Mouse (Mus musculus): ENCODE data around the gene Nell2.

The Nell2 gene

DNA sequence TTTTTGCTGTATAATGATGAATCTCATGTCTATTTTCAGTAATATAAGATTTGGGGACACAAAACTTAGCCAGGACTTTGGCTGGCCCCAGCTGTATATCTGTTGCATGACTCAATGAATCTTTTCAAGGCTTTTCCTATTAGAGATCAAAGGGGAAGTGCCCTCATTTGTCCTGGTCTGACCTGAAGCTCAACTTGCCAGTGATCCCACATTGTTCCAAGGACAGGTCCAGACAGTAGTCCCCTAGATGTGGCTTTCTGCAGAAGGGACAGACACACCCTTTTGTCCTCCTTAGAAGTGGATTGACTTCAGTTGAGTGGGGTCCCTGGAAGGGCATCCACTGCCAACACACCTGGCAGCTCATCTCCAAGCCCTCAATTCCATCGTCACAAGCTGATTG, 173.6 kb downstream of the Nell2 start:
- DNase-seq (ENCODE audit: low spot score in 2 of 2) = no peak

DNA sequence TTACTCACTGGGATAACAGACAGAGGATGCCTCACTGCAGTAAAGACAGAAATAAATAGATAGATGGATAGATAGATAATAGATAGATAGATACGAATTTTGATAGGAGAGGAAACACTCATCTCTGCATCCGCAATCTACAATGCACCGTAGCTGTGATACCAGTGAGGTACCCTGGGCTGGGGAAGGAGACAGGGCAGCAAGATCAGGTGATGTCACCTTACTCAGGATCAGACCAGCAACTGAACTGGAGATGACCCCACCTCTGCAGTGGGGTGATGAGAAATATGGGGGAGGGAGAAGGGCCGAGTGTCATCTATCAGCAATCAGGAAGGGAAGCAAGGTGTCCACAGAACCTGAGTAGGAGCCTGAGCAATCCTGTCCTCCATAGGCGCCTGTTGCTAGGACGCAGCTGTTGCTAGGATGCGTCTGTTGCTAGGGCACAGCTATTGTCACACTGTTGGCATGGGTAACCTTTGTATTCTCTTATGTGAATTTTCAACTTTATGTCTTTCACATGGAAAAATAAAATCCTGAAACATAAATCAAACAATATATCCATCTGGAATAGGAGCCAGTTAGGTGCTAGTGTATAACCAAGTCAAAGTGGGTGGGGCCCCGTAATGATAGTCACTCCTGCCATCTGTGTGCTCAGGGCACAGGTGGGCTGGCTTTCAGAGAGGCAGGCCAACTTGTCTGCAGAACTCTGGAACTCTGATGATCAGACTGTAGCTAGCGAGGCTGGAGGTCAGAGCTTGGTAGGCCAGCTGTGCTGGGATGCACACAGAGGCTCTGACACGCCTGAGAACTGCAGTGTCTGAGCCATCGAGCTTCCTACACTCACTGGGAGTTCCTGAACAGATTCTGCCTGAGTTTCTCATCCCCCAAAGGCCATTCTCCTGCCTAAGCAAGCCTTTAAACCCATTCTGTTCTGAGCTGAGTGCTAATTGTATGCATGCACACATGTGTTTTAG, 193.7 kb downstream of the Nell2 start:
- DNase-seq (ENCODE audit: low spot score in 2 of 2) = peak in 1 of 2 experiments; percentile 22

DNA sequence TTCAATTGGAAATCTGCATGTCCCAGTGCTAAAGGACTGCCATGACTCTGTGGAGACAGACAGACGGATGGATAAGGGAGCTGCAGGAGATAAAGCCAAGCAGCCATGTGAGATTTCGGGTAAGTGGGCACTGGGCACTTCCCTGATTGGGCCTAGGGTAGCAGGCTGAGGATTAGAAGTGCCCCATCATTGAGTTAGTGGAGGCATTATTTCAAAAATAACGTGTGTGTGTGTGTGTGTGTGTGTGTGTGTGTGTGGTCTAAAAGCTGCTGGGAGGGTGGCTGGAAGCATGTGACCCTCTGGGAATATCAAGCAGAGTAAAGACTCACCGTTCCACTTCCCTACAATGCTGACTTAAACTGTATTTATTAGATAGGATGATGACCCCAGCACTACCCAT, 195.1 kb downstream of the Nell2 start:
- no peak for DNase-seq (ENCODE audit: low spot score in 2 of 2)

DNA sequence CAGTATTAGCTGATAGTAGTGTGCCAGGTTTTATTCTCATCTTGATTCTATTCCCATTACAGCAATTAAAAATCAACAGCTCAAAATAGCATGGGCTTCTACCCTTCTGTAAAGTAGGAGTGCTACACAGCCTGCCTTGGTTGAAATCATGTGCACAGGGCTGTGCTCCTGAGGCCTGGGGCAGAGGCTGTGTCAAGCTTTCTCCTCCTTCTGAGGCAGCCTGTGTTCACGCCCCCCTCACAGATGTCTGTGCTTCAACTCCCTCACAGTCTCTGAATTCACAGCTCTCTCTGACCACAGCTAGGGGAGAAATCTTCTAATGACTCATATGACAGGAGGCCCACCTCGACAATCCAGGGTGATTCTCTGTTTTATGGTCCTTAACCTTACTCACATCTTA, 197.4 kb downstream of the Nell2 start:
- no peak for DNase-seq (ENCODE audit: low spot score in 2 of 2)

DNA sequence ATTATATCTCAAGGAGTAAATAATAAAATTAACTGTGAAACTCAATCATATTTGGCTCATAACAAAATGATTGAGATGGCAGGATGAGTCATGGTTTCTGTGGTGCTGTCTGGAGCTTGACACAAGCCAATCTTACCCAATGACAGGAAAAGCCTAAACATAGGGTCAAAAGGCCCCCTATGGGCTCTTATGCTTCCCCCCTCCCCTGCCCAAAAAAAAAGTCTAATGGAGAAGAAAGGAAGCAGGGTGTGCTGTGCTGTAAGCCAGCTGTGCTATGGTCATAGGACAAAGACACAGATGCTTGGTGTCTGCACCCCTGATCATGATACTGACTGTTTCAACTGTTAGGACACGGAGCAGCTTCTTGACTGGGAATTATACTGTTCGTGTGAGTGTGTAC, 205.6 kb downstream of the Nell2 start:
- DNase-seq (ENCODE audit: low spot score in 2 of 2) = no peak

DNA sequence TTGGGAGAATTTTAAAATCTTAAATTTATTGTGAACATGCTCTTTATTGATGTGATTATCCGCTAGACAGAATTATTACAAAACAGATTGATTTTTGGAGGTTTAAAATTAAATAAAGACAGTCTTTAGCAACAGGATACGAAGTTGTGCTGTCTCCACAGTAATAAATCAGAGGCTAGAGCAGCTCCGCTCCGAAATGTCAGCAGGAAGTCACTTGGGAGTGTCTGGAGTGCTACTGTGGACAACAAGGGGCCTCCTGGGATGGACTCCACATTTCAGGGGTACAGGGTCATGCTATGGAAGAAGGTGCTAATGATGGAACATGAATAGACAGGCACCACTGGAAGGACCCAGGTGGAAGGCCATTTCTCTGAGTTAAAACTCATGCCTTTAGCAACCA, 211.7 kb downstream of the Nell2 start:
- DNase-seq (ENCODE audit: low spot score in 2 of 2) = no peak

DNA sequence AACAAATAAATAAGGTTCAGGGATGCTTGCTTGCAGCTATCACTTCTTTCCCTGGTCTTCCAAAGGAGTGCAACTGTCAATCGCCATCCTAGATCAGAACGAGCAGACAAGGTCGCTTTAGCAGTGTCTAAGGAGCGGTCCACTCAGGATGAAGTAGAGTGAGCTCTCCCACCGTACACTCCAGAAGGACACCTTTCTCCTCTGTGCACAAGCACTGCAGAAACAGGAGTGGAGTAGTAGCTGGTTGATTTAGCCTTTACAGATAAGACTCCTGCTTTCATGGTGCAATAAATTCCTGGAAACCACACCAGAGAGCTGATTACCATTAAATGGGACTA, 213.6 kb downstream of the Nell2 start:
- no peak for DNase-seq (ENCODE audit: low spot score in 2 of 2)

DNA sequence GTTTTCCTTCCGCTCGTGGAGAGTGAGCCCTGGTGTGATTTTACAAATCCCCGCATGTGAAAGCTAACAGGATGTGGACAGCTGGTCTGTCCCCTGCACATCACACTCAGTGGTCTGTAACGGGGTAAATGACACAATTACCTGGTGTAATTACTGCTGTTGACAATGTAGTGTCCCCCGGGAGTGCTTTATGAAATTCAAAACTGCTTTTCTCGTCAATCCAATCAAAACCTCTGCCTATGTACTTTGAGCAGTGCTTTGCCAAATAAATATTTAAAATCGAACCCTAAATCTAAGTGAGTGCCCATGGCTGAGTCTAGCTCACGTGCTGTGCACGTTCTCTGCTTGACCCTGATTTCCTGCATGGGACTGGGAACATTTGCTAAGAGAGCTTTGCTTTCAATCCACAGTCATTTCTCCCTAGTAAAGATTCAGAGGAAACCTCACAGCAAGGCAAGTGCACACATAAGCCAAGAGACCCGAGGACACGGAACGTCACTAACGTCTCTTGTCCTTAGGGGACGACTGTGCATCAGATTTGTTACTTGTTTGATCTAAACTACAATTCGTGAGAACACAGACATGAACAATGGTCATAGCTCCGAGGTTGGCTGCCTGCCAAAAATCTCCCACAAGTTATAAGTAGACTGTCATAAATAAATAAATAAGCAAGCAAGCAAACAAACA, 214.1 kb downstream of the Nell2 start:
- no peak for DNase-seq (ENCODE audit: low spot score in 2 of 2)

DNA sequence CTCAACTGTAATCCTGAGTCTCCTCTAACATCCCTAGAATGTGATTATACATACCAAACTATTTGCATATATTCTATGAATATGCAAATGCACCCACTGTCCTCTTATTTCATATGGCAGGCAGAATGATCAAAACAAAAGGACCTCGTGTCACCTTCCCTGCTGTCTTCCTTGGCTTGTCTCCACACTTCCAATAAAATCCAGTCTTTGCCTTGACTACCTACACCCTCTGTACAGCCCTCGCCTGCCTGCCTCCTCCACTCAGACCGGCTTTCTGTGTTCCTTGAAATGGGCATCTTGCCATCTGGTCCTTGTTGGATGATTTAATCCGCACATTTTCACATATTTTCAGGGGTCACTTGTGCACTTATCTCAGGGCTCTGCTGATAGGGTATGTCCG, 215.1 kb downstream of the Nell2 start:
- no peak for DNase-seq (ENCODE audit: low spot score in 2 of 2)

DNA sequence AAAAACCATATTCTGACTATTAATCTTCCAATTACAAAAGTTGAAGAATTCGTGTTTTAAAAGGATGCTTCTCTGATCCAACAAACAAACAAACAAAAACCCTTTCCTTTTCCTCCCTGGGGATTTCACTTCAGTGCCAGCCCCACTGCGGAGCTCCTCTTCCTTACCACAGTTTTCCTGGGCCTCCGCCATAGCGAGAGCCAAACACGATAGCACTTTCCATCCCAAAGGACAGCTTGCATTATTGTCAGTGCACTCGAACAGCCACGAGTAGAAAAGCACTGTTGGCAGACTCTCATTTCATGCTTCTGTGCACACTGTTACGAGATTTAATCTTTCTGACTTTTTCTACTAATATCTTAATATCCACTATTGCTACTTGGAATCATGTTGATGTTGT, 224.3 kb downstream of the Nell2 start:
- no peak for DNase-seq (ENCODE audit: low spot score in 2 of 2)

DNA sequence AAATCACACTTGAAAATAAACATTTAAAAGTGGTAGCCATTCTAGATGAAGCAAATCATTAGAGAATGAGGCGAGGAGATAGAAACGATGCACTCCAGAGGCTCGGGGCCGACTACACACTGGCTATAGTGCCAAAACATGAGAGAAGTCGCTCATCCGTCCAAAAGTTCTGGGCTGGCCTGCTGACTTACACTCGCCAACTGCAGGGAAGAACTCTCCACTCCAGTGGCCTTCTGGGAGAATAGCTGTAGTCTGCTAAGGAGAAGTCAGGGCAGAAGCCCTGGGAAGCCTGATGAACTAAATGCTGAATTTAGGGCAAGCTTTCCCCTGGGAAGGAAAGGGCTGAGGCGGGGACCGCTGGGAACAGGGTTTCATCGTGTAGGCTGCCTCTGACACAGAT, 231.8 kb downstream of the Nell2 start:
- peak in 1 of 2 experiments; percentile 1 for DNase-seq (ENCODE audit: low spot score in 2 of 2)

DNA sequence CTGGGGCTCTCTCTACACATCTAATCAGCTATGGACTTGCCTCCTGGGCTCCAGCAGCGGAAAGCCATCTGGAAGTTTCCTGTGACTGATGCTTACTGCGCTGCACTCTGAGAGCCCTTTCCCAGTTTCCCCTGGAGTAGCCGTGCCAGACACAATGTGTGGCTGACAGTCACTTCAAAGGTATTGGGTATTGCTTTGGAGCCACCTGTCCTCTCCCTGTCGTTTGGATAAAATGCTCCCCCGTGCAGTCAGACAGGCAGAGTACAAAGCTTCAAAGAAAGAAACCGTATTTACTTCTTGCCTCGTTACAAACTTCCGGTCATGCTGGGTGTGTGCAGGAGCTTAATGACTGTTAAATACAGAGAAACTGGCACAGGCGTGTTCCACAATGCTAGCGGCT, 239.3 kb downstream of the Nell2 start:
- DNase-seq (ENCODE audit: low spot score in 2 of 2) = no peak

DNA sequence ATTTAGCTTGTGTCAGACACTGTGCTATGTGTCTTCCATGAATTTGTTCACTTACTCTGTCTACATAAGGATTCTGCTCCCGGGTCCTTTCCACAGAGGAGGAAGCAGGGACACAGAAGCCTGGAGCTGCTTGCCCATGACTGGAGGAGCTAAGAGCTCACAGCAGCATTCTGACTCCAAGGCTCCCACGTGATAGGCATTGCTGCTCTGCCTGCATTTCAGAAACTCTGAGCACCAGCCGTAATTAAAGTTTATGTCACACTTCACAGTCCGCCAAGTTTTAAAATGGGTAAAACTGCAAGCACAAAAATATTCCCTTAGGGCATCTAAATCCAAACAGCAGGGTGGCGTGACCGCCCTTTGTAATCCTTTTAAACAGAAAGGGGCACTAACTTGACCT, 243.2 kb downstream of the Nell2 start:
- DNase-seq (ENCODE audit: low spot score in 2 of 2) = no peak

DNA sequence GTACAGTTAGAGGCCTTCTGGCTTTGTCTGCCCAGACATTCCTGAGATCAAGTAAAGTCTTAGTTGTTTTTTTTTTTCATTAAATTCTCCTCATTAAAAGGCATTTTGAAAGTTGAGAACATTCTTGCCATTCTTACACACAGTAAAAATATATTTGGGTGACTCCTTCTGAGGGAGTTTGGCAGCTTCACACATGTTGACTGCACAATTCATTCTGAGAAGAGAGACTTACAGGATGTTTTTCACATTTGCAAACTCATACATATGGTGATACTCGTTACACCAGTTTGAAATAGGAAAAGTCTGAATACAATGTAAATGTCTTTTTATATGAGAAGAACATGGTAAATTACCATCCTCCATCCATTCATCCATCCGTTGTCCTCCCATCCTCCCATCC, 247.4 kb downstream of the Nell2 start:
- DNase-seq (ENCODE audit: low spot score in 2 of 2) = no peak

DNA sequence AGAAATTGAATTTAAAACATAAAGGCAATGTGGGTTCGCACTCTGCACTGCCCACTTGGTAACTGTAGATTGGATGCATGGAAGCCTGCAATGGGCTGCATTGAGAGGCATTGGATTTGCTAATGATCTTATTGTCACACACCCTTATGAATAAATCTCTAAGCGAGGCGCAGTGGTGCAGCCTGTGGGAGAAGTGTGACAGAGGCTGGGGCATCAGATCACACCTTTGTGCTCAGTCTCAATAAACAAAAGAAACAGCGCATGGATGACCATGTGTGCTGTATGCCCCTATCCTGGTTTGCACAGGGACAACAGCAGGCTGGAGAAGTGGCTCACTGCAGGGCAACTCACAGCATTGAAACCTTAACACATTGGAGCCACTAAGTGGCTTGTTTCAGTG, 250.4 kb downstream of the Nell2 start:
- no peak for DNase-seq (ENCODE audit: low spot score in 2 of 2)

DNA sequence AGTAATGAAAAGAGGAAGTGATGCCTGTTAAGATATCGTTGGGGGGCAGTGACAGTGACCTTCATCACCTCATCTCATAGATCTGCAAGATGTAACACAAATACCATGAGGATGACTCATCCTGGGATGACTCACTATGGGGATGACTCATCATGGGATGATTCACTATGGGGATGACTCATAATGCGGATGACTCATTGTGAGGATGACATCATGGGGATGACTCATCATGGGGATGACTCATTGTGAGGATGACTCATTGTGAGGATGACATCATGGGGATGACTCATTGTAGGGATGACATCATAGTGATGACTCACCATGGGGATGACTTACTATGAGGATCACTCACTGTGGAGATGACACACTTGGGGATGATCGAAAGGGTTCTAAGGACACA, 251.8 kb downstream of the Nell2 start:
- DNase-seq (ENCODE audit: low spot score in 2 of 2) = no peak

DNA sequence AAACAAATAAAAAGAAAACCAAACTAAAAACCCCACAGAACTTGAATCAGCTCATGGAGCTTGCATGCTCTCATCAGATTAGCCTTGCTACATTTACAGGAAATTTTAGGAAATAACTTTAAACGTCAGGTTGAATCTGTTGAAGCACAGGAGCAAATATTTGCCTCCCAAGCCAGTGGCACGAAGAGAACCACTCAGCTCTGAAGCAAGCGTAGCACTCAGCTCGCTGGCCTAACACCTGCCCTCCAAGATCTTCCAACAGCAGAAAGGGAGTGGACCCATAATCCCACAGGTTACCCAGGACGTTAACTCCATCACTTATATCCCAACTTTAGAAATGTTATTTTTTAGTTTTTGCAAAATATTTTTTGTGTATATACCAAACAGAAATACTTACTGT, 252.8 kb downstream of the Nell2 start:
- no peak for DNase-seq (ENCODE audit: low spot score in 2 of 2)

DNA sequence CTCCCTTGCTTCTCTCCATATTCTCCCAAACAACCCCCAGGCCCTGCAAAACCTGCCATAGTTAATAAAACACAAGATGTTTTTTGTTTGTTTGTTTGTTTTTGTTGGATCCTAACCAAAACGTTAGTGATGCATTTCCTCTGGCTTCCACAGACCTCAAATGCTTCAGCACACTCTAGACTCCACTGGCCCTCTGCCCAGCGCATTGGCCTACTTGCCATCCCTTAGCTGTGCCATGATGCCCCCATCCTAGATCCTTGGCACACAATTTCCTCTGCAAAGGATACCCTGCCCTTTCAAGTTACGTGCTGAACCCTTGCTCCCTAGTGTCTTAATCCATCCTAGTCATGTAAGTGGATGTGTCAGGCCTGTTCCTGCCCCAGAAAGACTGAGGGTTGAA, 255.1 kb downstream of the Nell2 start:
- DNase-seq (ENCODE audit: low spot score in 2 of 2) = no peak

DNA sequence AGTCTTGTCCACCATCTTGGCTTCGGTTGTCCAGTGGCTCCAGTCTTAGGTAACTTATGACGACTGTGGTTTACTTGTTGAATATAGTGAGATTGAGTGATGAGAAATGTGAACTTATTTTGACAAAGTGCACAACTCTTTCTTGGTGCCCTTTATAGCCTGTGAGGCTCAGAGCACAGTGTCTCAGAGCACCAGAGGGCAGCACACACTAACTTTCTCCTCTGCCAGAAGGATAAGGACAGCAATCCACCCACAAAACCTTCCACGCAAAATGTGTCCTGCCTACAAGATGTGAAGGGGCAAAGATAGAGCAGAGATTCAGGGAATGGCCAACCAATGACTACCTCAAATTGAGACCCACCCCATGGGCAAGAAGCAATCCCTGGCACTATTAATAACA, 256.2 kb downstream of the Nell2 start:
- DNase-seq (ENCODE audit: low spot score in 2 of 2) = no peak

DNA sequence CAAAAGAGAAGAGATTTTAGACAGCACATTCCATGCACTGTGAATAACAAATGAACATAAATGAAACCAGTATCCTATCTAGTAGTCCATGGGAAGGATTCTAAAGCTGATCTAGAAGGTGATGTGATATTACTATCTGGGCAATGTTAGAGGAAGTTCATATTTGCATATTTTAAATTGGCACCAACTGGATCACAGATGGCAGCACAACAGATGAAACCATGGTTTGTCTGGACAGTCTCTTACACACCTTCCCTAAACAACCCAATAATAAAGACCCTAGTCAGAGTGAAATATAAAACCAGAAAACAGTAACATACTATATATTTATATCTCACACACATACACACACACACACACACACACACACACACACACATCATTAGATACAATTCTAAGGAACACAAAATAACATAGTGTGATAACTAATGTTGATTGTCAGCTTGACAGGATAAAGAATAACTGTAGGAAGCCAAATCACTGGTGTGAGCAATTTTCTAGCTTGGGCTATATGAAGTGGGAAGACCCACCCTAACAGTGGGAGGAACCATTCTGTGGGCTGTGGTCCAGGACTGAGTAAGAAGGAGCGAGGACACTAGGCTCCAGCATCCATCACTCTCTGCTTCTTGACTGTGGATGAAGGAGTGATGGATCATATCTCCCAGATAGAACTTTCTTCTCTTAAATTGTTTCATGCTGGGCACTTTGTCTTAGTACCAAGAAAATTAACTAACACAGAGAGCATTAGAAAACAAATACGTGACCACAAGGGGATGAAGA, 268.5 kb downstream of the Nell2 start:
- no peak for DNase-seq (ENCODE audit: low spot score in 2 of 2)

DNA sequence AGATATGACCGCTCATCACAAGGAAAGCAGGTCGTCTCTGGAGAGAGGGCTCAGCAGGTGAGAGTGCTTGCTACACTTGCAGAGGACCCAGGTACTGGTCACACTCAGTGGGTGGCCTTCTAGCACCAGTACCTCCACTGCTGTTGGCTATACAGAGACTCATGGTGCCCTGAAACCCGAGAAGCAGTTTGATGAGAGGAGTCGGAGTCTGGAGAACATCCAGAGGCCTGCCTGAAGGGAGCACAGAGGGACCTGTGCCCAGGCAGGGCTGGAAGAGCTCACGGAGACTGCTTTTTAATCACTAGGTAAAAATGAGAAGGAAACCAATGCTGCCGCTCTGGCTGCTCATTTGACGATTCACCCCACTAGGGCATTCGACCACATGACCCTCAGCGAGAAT, 271.2 kb downstream of the Nell2 start:
- DNase-seq (ENCODE audit: low spot score in 2 of 2) = no peak

DNA sequence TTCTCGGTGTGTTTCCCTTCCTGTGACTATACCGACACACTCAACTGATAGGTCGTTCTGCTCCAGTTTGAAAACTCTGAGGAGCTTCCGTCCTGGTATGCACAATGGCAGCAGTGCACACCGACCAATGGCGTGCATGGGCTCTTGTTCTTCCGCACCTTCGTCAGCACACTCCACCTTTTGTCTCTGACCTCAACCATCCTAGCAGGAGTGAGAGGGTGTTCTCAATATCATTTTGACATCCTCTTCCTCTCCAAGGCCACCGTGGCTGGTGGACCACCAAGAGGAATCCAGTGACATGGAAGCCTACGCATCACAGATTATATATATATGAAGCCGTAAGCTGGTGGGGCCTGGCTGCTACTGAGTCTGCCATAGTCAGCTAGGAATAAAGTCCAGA, 282.8 kb downstream of the Nell2 start:
- DNase-seq (ENCODE audit: low spot score in 2 of 2) = no peak

DNA sequence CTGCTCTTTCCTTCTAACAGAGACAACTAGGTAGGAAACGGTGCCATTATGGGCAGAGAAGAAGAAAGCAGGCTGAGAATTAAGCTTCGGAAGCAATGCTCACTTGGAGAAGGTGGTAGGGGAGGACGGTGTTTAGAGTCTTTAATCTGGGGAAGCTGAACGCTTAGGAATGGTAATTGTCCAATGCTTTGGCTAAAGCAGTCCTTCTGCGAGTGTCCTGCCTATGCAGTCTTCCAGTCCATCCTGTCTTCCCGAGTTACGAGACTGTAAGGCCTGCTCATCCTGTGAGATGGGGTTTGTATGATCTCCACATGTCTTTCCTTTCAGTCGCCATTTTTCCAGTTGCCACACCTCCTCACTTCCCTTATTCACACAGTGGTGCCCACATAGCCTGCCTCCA, 284.5 kb downstream of the Nell2 start:
- DNase-seq (ENCODE audit: low spot score in 2 of 2) = no peak

Data from left cerebral cortex, adult 9 months (tissue).